Mouse (Mus musculus): Measurements from ENCODE around the gene Olfr348.

The Olfr348 gene

DNA sequence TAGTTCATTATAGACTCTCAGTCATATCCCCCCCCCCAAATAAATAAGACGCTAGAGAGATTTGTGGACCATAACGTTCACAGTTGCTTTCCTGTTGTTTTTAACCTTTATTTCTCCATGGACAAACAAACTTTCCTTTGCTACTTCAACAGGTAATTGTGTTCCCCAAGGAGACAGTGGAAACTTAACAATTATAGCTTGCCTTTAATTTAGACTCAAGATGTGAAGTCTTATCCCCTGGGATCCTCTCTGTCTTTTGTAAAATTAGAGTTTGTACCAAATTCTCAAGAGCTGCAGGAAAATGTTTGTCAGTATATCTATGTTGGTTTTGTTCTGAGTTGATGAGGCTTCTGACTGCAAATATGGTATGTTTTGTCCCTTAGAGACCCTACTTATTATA lies at the start of gene Olfr348:
TSS of gene Olfr348 (plus strand) at position 301 of the 400 bp plus-strand sequence.
- in situ Hi-C loops (cut with MboI; ENCODE audit: unreplicated experiment in 2 of 2), result no loop called here

DNA sequence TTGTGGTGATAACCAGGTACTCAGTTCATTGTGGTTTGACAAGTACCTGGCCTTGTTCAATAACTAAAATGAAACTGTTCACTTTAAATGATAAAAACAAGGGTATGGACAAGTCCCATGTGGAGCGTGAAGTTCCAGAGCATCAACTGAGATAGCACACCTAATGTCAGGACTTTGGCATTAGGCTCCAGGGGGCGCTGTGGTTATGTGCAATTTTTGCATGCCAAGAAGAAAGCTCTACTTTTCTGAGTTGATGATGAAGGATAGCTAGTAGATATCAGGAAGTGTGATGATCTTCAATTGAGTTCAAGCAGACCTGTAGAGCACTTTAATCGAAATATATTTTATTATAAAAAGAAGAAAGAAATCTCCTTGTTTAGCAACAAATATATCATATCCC lies 47.9 kb upstream of the Olfr348 start:
- in situ Hi-C loops (cut with MboI; ENCODE audit: unreplicated experiment in 2 of 2), result loop anchor here in 1 of 2 experiments (25.0 kb wide), 1 partner anchor 1076 kb away; no protein-coding TSS in a partner anchor

DNA sequence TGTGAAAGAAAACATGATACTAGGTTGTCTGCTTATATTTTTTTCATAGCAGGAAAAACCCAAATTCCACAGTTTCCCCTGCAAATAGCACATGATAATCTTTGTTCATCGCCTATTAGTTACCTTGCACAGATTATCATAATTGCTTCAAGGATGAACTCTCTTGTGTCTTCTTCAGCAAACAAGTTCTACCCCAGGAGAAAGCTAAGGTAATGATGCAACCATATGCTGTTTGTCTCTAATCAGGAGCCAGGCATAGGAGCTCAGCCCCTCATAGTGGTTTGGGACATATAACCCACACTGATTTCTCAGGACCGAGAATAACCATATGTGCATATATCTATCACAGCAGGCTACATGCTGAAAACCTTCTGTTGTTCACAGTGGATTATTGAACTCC lies 6.2 kb downstream of the Olfr348 start, which contains the start of gene Olfr50:
TSS of gene Olfr50 (plus strand) at position 301 of the 400 bp plus-strand sequence.
- in situ Hi-C loops (cut with MboI; ENCODE audit: unreplicated experiment in 2 of 2), result no loop called here

DNA sequence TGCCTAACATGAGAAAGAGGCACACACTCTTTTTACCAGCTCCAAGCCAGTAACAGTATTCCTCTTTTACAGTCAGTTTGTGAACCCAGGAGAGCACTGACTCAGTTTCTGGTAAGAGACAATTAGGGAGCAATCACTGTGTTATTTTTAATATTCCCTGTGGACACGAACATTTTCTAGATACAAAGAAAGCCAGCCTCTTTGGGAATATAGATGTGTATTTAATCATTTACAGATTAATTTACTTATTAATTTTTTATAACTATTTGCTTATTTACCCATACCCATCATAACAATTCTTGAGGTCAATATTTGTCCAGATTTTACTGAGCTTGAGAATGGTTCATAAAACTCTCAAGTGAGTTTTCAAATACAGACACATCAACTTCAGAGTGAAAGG lies 32.9 kb downstream of the Olfr348 start, which contains the start of gene Olfr3:
TSS of gene Olfr3 (minus strand) at position 101 of the 400 bp plus-strand sequence.
- in situ Hi-C loops (cut with MboI; ENCODE audit: unreplicated experiment in 2 of 2), result no loop called here
